Mouse (Mus musculus): ENCODE results near the gene Ech1. TPM values are rescaled to one million over a fixed set of nuclear protein-coding genes. Genes with fewer than 3 reads are reported as not detected.

Ech1 gene
- polyA plus RNA-seq, 1 experiment from 2014 or later, result 107 TPM

GRCm38 (mm10) chr7:28870901-28871664, 46.1 kb downstream of the Ech1 start:
- H3K27me3 ChIP-seq (replicated peaks; ENCODE audit: control insufficient read depth, insufficient read depth, low read length), result no peaks in the 10 kb centered on the region
- ATAC-seq (no peak), DNase-seq (ENCODE audit: low spot score) (no peak)
- H3K9me3 ChIP-seq (replicated peaks; ENCODE audit: control insufficient read depth, low read length), result no peaks in the 10 kb centered on the region
- H3K9ac ChIP-seq (ENCODE audit: low read length), result no peak overlapping the region
- H3K4me3 ChIP-seq (ENCODE audit: low read depth, low read length), result no peak overlapping the region
- 89% methylated on average over 24 of the region's 24 CpGs for WGBS
- no peak overlapping the region for H3K27ac ChIP-seq (ENCODE audit: low read depth, low read length)
- H3K4me1 ChIP-seq (ENCODE audit: control insufficient read depth, insufficient read depth, low read length), result no peaks in the 10 kb centered on the region
- no peaks in the 10 kb centered on the region for H3K36me3 ChIP-seq (ENCODE audit: control insufficient read depth, insufficient read depth, low read length)
- no peak overlapping the region for H3K4me2 ChIP-seq (ENCODE audit: low read length)

GRCm38 (mm10) chr7:28874565-28874964, 49.5 kb downstream of the Ech1 start:
- ATAC-seq (no peak), DNase-seq (ENCODE audit: low spot score) (no peak)
- Histone ChIP-seq H3K36me3 (ENCODE audit: control insufficient read depth, insufficient read depth, low read length) (no peaks in the 10 kb centered on the region), H3K4me3 (ENCODE audit: low read depth, low read length) (no peak overlapping the region), H3K27ac (ENCODE audit: low read depth, low read length) (no peak overlapping the region), H3K4me2 (ENCODE audit: low read length) (no peak overlapping the region), H3K27me3 (replicated peaks; ENCODE audit: control insufficient read depth, insufficient read depth, low read length) (no peaks in the 10 kb centered on the region), H3K9me3 (replicated peaks; ENCODE audit: control insufficient read depth, low read length) (no peaks in the 10 kb centered on the region), H3K4me1 (ENCODE audit: control insufficient read depth, insufficient read depth, low read length) (no peaks in the 10 kb centered on the region), H3K9ac (ENCODE audit: low read length) (no peak overlapping the region)
- WGBS, result 79% methylated on average over 2 of the region's 2 CpGs

DNA sequence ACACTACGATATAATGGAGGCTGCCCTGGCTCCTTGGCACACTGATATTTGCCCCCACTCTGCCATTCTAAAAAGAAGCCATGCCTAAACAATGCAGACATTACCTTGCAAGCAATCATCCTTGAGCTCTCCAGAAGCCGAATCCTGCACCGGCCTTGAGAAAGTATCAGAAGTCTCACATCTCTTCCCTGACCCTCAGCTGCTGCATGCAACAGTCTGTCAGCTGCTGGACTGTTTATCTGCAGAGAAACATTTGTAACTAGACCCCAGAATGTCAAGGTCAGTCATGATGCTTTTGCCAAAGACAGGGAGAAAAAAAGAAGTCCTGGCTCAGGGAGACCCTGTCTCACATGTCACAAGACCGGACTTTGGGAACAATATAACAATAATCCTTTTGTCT, 51.1 kb downstream of the Ech1 start:
- no peak for DNase-seq (ENCODE audit: low spot score)
- no peak for ATAC-seq
- 78% methylated on average over 4 of the region's 4 CpGs for WGBS
- Histone ChIP-seq H3K4me3 (ENCODE audit: low read depth, low read length) (no peak overlapping the region), H3K27me3 (replicated peaks; ENCODE audit: control insufficient read depth, insufficient read depth, low read length) (no peaks in the 10 kb centered on the region), H3K9me3 (replicated peaks; ENCODE audit: control insufficient read depth, low read length) (no peaks in the 10 kb centered on the region), H3K36me3 (ENCODE audit: control insufficient read depth, insufficient read depth, low read length) (no peaks in the 10 kb centered on the region), H3K9ac (ENCODE audit: low read length) (no peak overlapping the region), H3K27ac (ENCODE audit: low read depth, low read length) (no peak overlapping the region), H3K4me1 (ENCODE audit: control insufficient read depth, insufficient read depth, low read length) (no peaks in the 10 kb centered on the region), H3K4me2 (ENCODE audit: low read length) (no peak overlapping the region)

- Histone ChIP-seq H3K4me3 (ENCODE audit: low read depth, low read length) (no peak overlapping the region), H3K4me2 (ENCODE audit: low read length) (no peak overlapping the region), H3K27me3 (replicated peaks; ENCODE audit: control insufficient read depth, insufficient read depth, low read length) (no peaks in the 10 kb centered on the region), H3K9ac (ENCODE audit: low read length) (no peak overlapping the region), H3K36me3 (ENCODE audit: control insufficient read depth, insufficient read depth, low read length) (no peaks in the 10 kb centered on the region), H3K4me1 (ENCODE audit: control insufficient read depth, insufficient read depth, low read length) (no peaks in the 10 kb centered on the region), H3K9me3 (replicated peaks; ENCODE audit: control insufficient read depth, low read length) (no peaks in the 10 kb centered on the region), H3K27ac (ENCODE audit: low read depth, low read length) (no peak overlapping the region)
- 93% methylated on average over 7 of the region's 7 CpGs for WGBS
- DNase-seq (ENCODE audit: low spot score), result no peak
- ATAC-seq, result no peak
Measured at GRCm38 (mm10) chr7:28877155-28877554, 52.1 kb downstream of the Ech1 start.

- Histone ChIP-seq H3K9me3 (replicated peaks; ENCODE audit: control insufficient read depth, low read length) (no peaks in the 10 kb centered on the region), H3K9ac (ENCODE audit: low read length) (no peak overlapping the region), H3K36me3 (ENCODE audit: control insufficient read depth, insufficient read depth, low read length) (no peaks in the 10 kb centered on the region), H3K4me3 (ENCODE audit: low read depth, low read length) (no peak overlapping the region), H3K27me3 (replicated peaks; ENCODE audit: control insufficient read depth, insufficient read depth, low read length) (no peaks in the 10 kb centered on the region), H3K27ac (ENCODE audit: low read depth, low read length) (no peak overlapping the region), H3K4me2 (ENCODE audit: low read length) (no peak overlapping the region), H3K4me1 (ENCODE audit: control insufficient read depth, insufficient read depth, low read length) (no peaks in the 10 kb centered on the region)
- no peak for DNase-seq (ENCODE audit: low spot score)
- WGBS, result 81% methylated on average over 4 of the region's 4 CpGs
- ATAC-seq, result no peak
Measured at GRCm38 (mm10) chr7:28877856-28878255, 52.8 kb downstream of the Ech1 start.

DNA sequence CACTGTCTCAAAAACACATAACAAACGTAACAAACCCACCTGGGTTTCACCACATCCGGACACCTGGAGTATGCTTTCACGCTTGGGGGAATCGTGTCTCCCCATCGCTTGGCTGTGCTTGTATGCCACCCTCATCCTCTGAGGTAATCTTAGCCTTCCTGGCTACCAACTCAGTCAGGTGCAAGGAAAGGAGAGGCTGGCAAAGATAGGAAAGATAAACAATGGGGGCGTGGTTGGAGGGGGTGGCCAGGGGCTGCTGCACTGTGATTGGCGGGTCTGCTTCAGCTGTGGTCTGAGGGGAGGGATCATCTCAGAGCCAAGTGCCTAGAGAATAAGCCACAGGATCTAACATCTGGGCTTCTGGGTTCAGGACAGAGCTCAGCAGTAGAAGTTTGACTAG, 54.6 kb downstream of the Ech1 start:
- H3K4me1 ChIP-seq (ENCODE audit: control insufficient read depth, insufficient read depth, low read length), result no peaks in the 10 kb centered on the region
- no peaks in the 10 kb centered on the region for H3K36me3 ChIP-seq (ENCODE audit: control insufficient read depth, insufficient read depth, low read length)
- WGBS, result 75% methylated on average over 7 of the region's 7 CpGs
- H3K4me3 ChIP-seq (ENCODE audit: low read depth, low read length), result no peak overlapping the region
- no peak overlapping the region for H3K27ac ChIP-seq (ENCODE audit: low read depth, low read length)
- ATAC-seq, result no peak
- H3K9me3 ChIP-seq (replicated peaks; ENCODE audit: control insufficient read depth, low read length), result no peaks in the 10 kb centered on the region
- no peaks in the 10 kb centered on the region for H3K27me3 ChIP-seq (replicated peaks; ENCODE audit: control insufficient read depth, insufficient read depth, low read length)
- no peak overlapping the region for H3K9ac ChIP-seq (ENCODE audit: low read length)
- H3K4me2 ChIP-seq (ENCODE audit: low read length), result no peak overlapping the region
- DNase-seq (ENCODE audit: low spot score), result no peak

GRCm38 (mm10) chr7:28880554-28880953, 55.5 kb downstream of the Ech1 start:
- Histone ChIP-seq H3K27me3 (replicated peaks; ENCODE audit: control insufficient read depth, insufficient read depth, low read length) (no peaks in the 10 kb centered on the region), H3K27ac (ENCODE audit: low read depth, low read length) (no peak overlapping the region), H3K4me3 (ENCODE audit: low read depth, low read length) (no peak overlapping the region), H3K36me3 (ENCODE audit: control insufficient read depth, insufficient read depth, low read length) (no peaks in the 10 kb centered on the region), H3K4me2 (ENCODE audit: low read length) (no peak overlapping the region), H3K9ac (ENCODE audit: low read length) (no peak overlapping the region), H3K9me3 (replicated peaks; ENCODE audit: control insufficient read depth, low read length) (no peaks in the 10 kb centered on the region), H3K4me1 (ENCODE audit: control insufficient read depth, insufficient read depth, low read length) (no peaks in the 10 kb centered on the region)
- DNase-seq (ENCODE audit: low spot score) (no peak), ATAC-seq (no peak)
- 82% methylated on average over 10 of the region's 10 CpGs for WGBS

GRCm38 (mm10) chr7:28881199-28881598, 56.2 kb downstream of the Ech1 start, which contains the start of gene Capn12:
Gene Capn12, plus strand, starts transcription at chr7:28881422.
- H3K9ac ChIP-seq (ENCODE audit: low read length), result no peak within 1 kb of the TSS
- 32% methylated on average over 13 of the region's 13 CpGs for WGBS
- H3K27ac ChIP-seq (ENCODE audit: low read depth, low read length), result no peak within 1 kb of the TSS
- H3K9me3 ChIP-seq (replicated peaks; ENCODE audit: control insufficient read depth, low read length), result no peaks in the 10 kb centered on the region
- DNase-seq (ENCODE audit: low spot score), result no peak
- no peak within 1 kb of the TSS for H3K4me3 ChIP-seq (ENCODE audit: low read depth, low read length)
- no peaks in the 10 kb centered on the region for H3K27me3 ChIP-seq (replicated peaks; ENCODE audit: control insufficient read depth, insufficient read depth, low read length)
- no peak within 1 kb of the TSS for H3K4me2 ChIP-seq (ENCODE audit: low read length)
- H3K4me1 ChIP-seq (ENCODE audit: control insufficient read depth, insufficient read depth, low read length), result no peaks in the 10 kb centered on the region
- H3K36me3 ChIP-seq (ENCODE audit: control insufficient read depth, insufficient read depth, low read length), result no peaks in the 10 kb centered on the region
- ATAC-seq, result no peak

All from forebrain, embryonic 14.5 days (tissue).